Mouse (Mus musculus) layer of hippocampus, postnatal 14 days (tissue): ENCODE measurements at regions not wholly inside any gene's neighbourhood (a gene's known extent, or its start where the extent isn't known, plus 50 kb on each side); places are given as distances from the start of the nearest gene placed in this dataset.
"Not testable (repeated sequence)": the region's sequence is repeated elsewhere in the genome, so short reads cannot be mapped to it uniquely, and the experiment has no call there.

ENCODE experiments used
- DNase-seq, 2 experiments: peaks; one replicate each; pipeline ENCODE4 v3.0.0; 2021 to 2022; ENCODE audit warnings: low spot score in 2 of 2, mixed read lengths in 1 of 2

GRCm38 (mm10) chr1:83835965-83836364 lies 428.0 kb upstream of the Sphkap start:
- DNase-seq, result no peak

- no peak for DNase-seq
Observed at GRCm38 (mm10) chr1:83832946-83833345, 424.9 kb upstream of the Sphkap start.

- no peak for DNase-seq
Observed at GRCm38 (mm10) chr1:83831900-83832535, 424.0 kb upstream of the Sphkap start.

GRCm38 (mm10) chr1:83830025-83830645 lies 422.1 kb upstream of the Sphkap start:
- DNase-seq, result peak; percentile 13 to 57

- DNase-seq, result not testable (repeated sequence)
Observed at GRCm38 (mm10) chr1:83811162-83811561, 403.2 kb upstream of the Sphkap start.

GRCm38 (mm10) chr1:83808432-83808831 lies 400.4 kb upstream of the Sphkap start:
- no peak for DNase-seq

- DNase-seq, result no peak
Observed at GRCm38 (mm10) chr1:83803345-83804041, 395.5 kb upstream of the Sphkap start.

GRCm38 (mm10) chr1:83801759-83802158 lies 393.8 kb upstream of the Sphkap start:
- no peak for DNase-seq

- peak; percentile 9 to 13 for DNase-seq
Observed at GRCm38 (mm10) chr1:83796961-83797891, 389.2 kb upstream of the Sphkap start.

GRCm38 (mm10) chr1:83777151-83777550 lies 369.2 kb upstream of the Sphkap start:
- no peak for DNase-seq

- no peak for DNase-seq
Observed at GRCm38 (mm10) chr1:83771160-83771559, 363.2 kb upstream of the Sphkap start.

- DNase-seq, result no peak
Observed at GRCm38 (mm10) chr1:83761499-83761898, 353.5 kb upstream of the Sphkap start.

- no peak for DNase-seq
Observed at GRCm38 (mm10) chr1:83756866-83757265, 348.9 kb upstream of the Sphkap start.

GRCm38 (mm10) chr1:83755336-83755735 lies 347.3 kb upstream of the Sphkap start:
- no peak for DNase-seq

- no peak for DNase-seq
Observed at GRCm38 (mm10) chr1:83752976-83753375, 345.0 kb upstream of the Sphkap start.

- no peak for DNase-seq
Observed at GRCm38 (mm10) chr1:83748974-83749373, 341.0 kb upstream of the Sphkap start.

GRCm38 (mm10) chr1:83748061-83748460 lies 340.1 kb upstream of the Sphkap start:
- no peak for DNase-seq

GRCm38 (mm10) chr1:83747412-83747811 lies 339.4 kb upstream of the Sphkap start:
- no peak for DNase-seq

GRCm38 (mm10) chr1:83746036-83746435 lies 338.0 kb upstream of the Sphkap start:
- DNase-seq, result peak in 1 of 2 experiments; percentile 82

GRCm38 (mm10) chr1:83736428-83737117 lies 328.6 kb upstream of the Sphkap start:
- peak in 1 of 2 experiments; percentile 35 for DNase-seq

- DNase-seq, result no peak
Observed at GRCm38 (mm10) chr1:83731682-83732081, 323.7 kb upstream of the Sphkap start.
